Mouse (Mus musculus) hindbrain, embryonic 10.5 days (tissue): ENCODE measurements around the gene Rbpms2. TPM values are rescaled to one million over a fixed set of nuclear protein-coding genes. Genes with fewer than 3 reads are reported as not detected.
"Not testable (repeated sequence)": the region's sequence is repeated elsewhere in the genome, so short reads cannot be mapped to it uniquely, and the experiment has no call there.

Experiments
- DNase-seq: peaks from one replicate; pipeline ENCODE4 v3.0.0-alpha.2; 2017; ENCODE audit warnings: low spot score
- H3K27ac ChIP-seq: fragments of 300-500 bp; sonication (generic); 2 replicates; pipeline ENCODE4 v1.5.1; 2016; ENCODE audit warnings: mild to moderate bottlenecking, moderate library complexity
- H3K27me3 ChIP-seq: fragments of 300-500 bp; sonication (generic); 2 replicates; pipeline ENCODE4 v1.6.1; 2016; ENCODE audit warnings: mild to moderate bottlenecking; ENCODE audit not compliant: poor library complexity, insufficient read depth, severe bottlenecking
- H3K36me3 ChIP-seq: fragments of 300-500 bp; sonication (generic); 2 replicates; pipeline ENCODE4 v1.6.1; 2016; ENCODE audit warnings: mild to moderate bottlenecking, moderate library complexity
- H3K4me1 ChIP-seq: fragments of 300-500 bp; sonication (generic); replicated peaks from 2 replicates; pipeline ENCODE4 v1.6.1; 2016; ENCODE audit warnings: mild to moderate bottlenecking
- H3K4me3 ChIP-seq: fragments of 300-500 bp; sonication (generic); 2 replicates; pipeline ENCODE4 v1.5.1; 2016; ENCODE audit warnings: mild to moderate bottlenecking, moderate library complexity
- H3K9me3 ChIP-seq: fragments of 300-500 bp; sonication (generic); 2 replicates; pipeline ENCODE4 v1.6.1; 2016; ENCODE audit warnings: mild to moderate bottlenecking, moderate library complexity
- WGBS: fragments of 180-500 bp; shearing (Covaris S2); methylation state at CpG from one replicate; pipeline ENCODE4 v1.1.7; 2016; 5-methylcytosine and 5-hydroxymethylcytosine counted together
- polyA plus RNA-seq: library from polyadenylated mRNA; unstranded; fragments of >200 nt; fragmentation: Nextera tagmentation; extraction: Ambion mirVana; gene quantifications from 2 replicates; pipeline ENCODE4 v1.2.1, GENCODE M21; 2016

The Rbpms2 gene
- polyA plus RNA-seq, 1 experiment from 2014 or later, result 28.4 TPM

GRCm38 (mm10) chr9:65648730-65649129, 19.3 kb downstream of the Rbpms2 start:
- no peaks in the 10 kb centered on the region for H3K36me3 ChIP-seq
- no peaks in the 10 kb centered on the region for H3K27me3 ChIP-seq
- no peak overlapping the region for H3K27ac ChIP-seq
- WGBS, result 93% methylated on average over 13 of the region's 13 CpGs
- DNase-seq, result no peak
- H3K9me3 ChIP-seq, result no peaks in the 10 kb centered on the region
- 0 out of 2 replicates have a peak, but pooled peaks cover 4% of the 10 kb centered on the region for H3K4me1 ChIP-seq
- no peak overlapping the region for H3K4me3 ChIP-seq

GRCm38 (mm10) chr9:65649997-65650396, 20.5 kb downstream of the Rbpms2 start:
- Histone ChIP-seq H3K4me3 (no peak overlapping the region), H3K27me3 (no peaks in the 10 kb centered on the region), H3K4me1 (0 out of 2 replicates have a peak, but pooled peaks cover 4% of the 10 kb centered on the region), H3K9me3 (no peaks in the 10 kb centered on the region), H3K27ac (no peak overlapping the region; the same call in 1 of the 2 replicates), H3K36me3 (no peaks in the 10 kb centered on the region)
- 74% methylated on average over 1 of the region's 1 CpGs for WGBS
- no peak for DNase-seq

GRCm38 (mm10) chr9:65651957-65652356, 22.5 kb downstream of the Rbpms2 start:
- WGBS, result 98% methylated on average over 1 of the region's 1 CpGs
- not testable (repeated sequence) for H3K4me3 ChIP-seq, H3K9me3 ChIP-seq, H3K36me3 ChIP-seq, H3K27ac ChIP-seq, H3K27me3 ChIP-seq, H3K4me1 ChIP-seq, DNase-seq

GRCm38 (mm10) chr9:65653741-65654140, 24.3 kb downstream of the Rbpms2 start:
- Histone ChIP-seq H3K27me3 (no peaks in the 10 kb centered on the region), H3K27ac (no peak overlapping the region), H3K9me3 (no peaks in the 10 kb centered on the region), H3K4me1 (0 out of 2 replicates have a peak, but pooled peaks cover 6% of the 10 kb centered on the region), H3K4me3 (no peak overlapping the region), H3K36me3 (no peaks in the 10 kb centered on the region)
- 94% methylated on average over 4 of the region's 4 CpGs for WGBS
- no peak for DNase-seq

GRCm38 (mm10) chr9:65654700-65655237, 25.3 kb downstream of the Rbpms2 start:
- Histone ChIP-seq H3K9me3 (no peaks in the 10 kb centered on the region), H3K4me1 (0 out of 2 replicates have a peak, but pooled peaks cover 6% of the 10 kb centered on the region), H3K27me3 (no peaks in the 10 kb centered on the region), H3K36me3 (no peaks in the 10 kb centered on the region), H3K27ac (no peak overlapping the region), H3K4me3 (no peak overlapping the region)
- DNase-seq, result no peak
- 87% methylated on average over 3 of the region's 3 CpGs for WGBS

GRCm38 (mm10) chr9:65655540-65655939, 26.1 kb downstream of the Rbpms2 start:
- H3K4me1 ChIP-seq, result 0 out of 2 replicates have a peak, but pooled peaks cover 2% of the 10 kb centered on the region
- 86% methylated on average over 8 of the region's 8 CpGs for WGBS
- H3K27me3 ChIP-seq, result no peaks in the 10 kb centered on the region
- H3K36me3 ChIP-seq, result no peaks in the 10 kb centered on the region
- H3K4me3 ChIP-seq, result no peak overlapping the region
- H3K27ac ChIP-seq, result no peak overlapping the region
- no peak for DNase-seq
- H3K9me3 ChIP-seq, result no peaks in the 10 kb centered on the region

- H3K4me3 ChIP-seq, result no peak overlapping the region
- H3K27me3 ChIP-seq, result no peaks in the 10 kb centered on the region
- no peak overlapping the region for H3K27ac ChIP-seq
- H3K9me3 ChIP-seq, result no peaks in the 10 kb centered on the region
- WGBS, result 75% methylated on average over 3 of the region's 3 CpGs
- H3K4me1 ChIP-seq, result peaks cover 12% of the 10 kb centered on the region
- DNase-seq, result no peak
- H3K36me3 ChIP-seq, result no peaks in the 10 kb centered on the region
Measured at GRCm38 (mm10) chr9:65657218-65657617, 27.8 kb downstream of the Rbpms2 start.

GRCm38 (mm10) chr9:65661029-65661428, 31.6 kb downstream of the Rbpms2 start:
- no peak overlapping the region for H3K27ac ChIP-seq
- WGBS, result 59% methylated on average over 5 of the region's 5 CpGs
- H3K36me3 ChIP-seq, result no peaks in the 10 kb centered on the region
- no peak for DNase-seq
- H3K4me3 ChIP-seq, result no peak overlapping the region
- peaks cover 10% of the 10 kb centered on the region for H3K4me1 ChIP-seq
- no peaks in the 10 kb centered on the region for H3K27me3 ChIP-seq
- no peaks in the 10 kb centered on the region for H3K9me3 ChIP-seq

- no peak overlapping the region for H3K27ac ChIP-seq
- H3K4me3 ChIP-seq, result no peak overlapping the region
- WGBS, result 77% methylated on average over 1 of the region's 1 CpGs
- H3K9me3 ChIP-seq, result no peaks in the 10 kb centered on the region
- DNase-seq, result no peak
- H3K36me3 ChIP-seq, result no peaks in the 10 kb centered on the region
- no peaks in the 10 kb centered on the region for H3K27me3 ChIP-seq
- peaks cover 10% of the 10 kb centered on the region for H3K4me1 ChIP-seq
Measured at GRCm38 (mm10) chr9:65661493-65661892, 32.0 kb downstream of the Rbpms2 start.

GRCm38 (mm10) chr9:65664163-65664562, 34.7 kb downstream of the Rbpms2 start:
- Histone ChIP-seq H3K9me3 (no peaks in the 10 kb centered on the region), H3K4me3 (no peak overlapping the region), H3K27me3 (no peaks in the 10 kb centered on the region), H3K4me1 (peaks cover 10% of the 10 kb centered on the region), H3K27ac (no peak overlapping the region), H3K36me3 (no peaks in the 10 kb centered on the region)
- 3% methylated on average over 3 of the region's 3 CpGs for WGBS
- peak; percentile 59 for DNase-seq

- 32% methylated on average over 5 of the region's 5 CpGs for WGBS
- H3K4me1 ChIP-seq, result peaks cover 11% of the 10 kb centered on the region
- peak; percentile 62 for DNase-seq
- no peak overlapping the region for H3K27ac ChIP-seq
- no peaks in the 10 kb centered on the region for H3K27me3 ChIP-seq
- no peaks in the 10 kb centered on the region for H3K9me3 ChIP-seq
- H3K36me3 ChIP-seq, result no peaks in the 10 kb centered on the region
- no peak overlapping the region for H3K4me3 ChIP-seq
Measured at GRCm38 (mm10) chr9:65666042-65666441, 36.6 kb downstream of the Rbpms2 start.

GRCm38 (mm10) chr9:65667701-65668100, 38.3 kb downstream of the Rbpms2 start, which contains the start of gene Oaz2:
Gene Oaz2 (plus strand): TSS chr9:65668001.
- H3K4me1 ChIP-seq, result peaks cover 10% of the 10 kb centered on the region
- 93% methylated on average over 8 of the region's 8 CpGs for WGBS
- DNase-seq, result no peak

GRCm38 (mm10) chr9:65671431-65671931, 42.0 kb downstream of the Rbpms2 start:
- Histone ChIP-seq H3K36me3 (no peaks in the 10 kb centered on the region), H3K4me1 (peaks cover 20% of the 10 kb centered on the region), H3K27ac (peak overlapping the region; percentile 13; the same call in 1 of the 2 replicates), H3K9me3 (no peaks in the 10 kb centered on the region), H3K4me3 (no peak overlapping the region), H3K27me3 (no peaks in the 10 kb centered on the region)
- 50% methylated on average over 9 of the region's 9 CpGs for WGBS
- DNase-seq, result peak; percentile 12

More at GRCm38 (mm10) chr9:65667701-65668100, 38.3 kb downstream of the Rbpms2 start, which contains the start of gene Oaz2:
- Histone ChIP-seq H3K4me3 (no peak within 1 kb of the TSS), H3K36me3 (no peaks in the 10 kb centered on the region), H3K9me3 (no peaks in the 10 kb centered on the region), H3K27me3 (no peaks in the 10 kb centered on the region), H3K27ac (no peak within 1 kb of the TSS)
